Mouse (Mus musculus): Measurements from ENCODE around the gene Mrgprg. TPM values are rescaled to one million over a fixed set of nuclear protein-coding genes. Genes with fewer than 3 reads are reported as not detected.

Mrgprg gene
- total and polyA plus RNA-seq, 2 experiments from 2014 or later = not detected

DNA sequence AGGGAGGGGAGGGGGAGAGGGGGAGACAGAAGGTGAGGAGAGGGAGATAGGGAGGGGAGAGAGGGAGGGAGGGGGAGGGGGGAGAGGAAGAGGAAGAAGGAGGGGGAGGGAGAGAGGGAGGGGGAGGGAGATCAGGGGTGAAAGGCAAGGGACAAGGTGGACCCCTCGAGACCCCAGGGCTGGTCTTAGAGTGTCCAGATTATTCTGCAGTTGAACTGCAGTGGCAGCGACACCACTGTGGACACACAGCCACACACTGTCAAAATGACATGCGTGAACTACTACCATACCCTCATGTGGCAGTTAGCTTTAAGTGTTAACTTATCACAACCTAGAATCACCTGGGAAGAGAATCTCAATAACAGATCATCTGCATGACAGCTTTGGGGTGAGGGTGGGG lies 17.7 kb downstream of the Mrgprg start:
- Histone ChIP-seq H3K9ac (replicated peaks; ENCODE audit: low read length) (no peak overlapping the region), H3K4me3 (ENCODE audit: low read length) (no peak overlapping the region), H3K27ac (no peak overlapping the region), H3K4me1 (ENCODE audit: insufficient read depth, low read length) (no peaks in the 10 kb centered on the region), H3K9me3 (ENCODE audit: low read length) (no peaks in the 10 kb centered on the region), H3K36me3 (ENCODE audit: insufficient read depth, low read length) (no peaks in the 10 kb centered on the region), H3K4me2 (ENCODE audit: low read depth, low read length) (no peak overlapping the region), H3K27me3 (ENCODE audit: insufficient read depth, low read length) (no peaks in the 10 kb centered on the region)
- no peak for TF ChIP-seq CTCF (IDR thresholded peaks at IDR 0.05; ENCODE audit: low read depth)
- DNase-seq (ENCODE audit: low spot score) (no peak), ATAC-seq (no peak)
- 63% methylated on average over 3 of the region's 3 CpGs for WGBS

DNA sequence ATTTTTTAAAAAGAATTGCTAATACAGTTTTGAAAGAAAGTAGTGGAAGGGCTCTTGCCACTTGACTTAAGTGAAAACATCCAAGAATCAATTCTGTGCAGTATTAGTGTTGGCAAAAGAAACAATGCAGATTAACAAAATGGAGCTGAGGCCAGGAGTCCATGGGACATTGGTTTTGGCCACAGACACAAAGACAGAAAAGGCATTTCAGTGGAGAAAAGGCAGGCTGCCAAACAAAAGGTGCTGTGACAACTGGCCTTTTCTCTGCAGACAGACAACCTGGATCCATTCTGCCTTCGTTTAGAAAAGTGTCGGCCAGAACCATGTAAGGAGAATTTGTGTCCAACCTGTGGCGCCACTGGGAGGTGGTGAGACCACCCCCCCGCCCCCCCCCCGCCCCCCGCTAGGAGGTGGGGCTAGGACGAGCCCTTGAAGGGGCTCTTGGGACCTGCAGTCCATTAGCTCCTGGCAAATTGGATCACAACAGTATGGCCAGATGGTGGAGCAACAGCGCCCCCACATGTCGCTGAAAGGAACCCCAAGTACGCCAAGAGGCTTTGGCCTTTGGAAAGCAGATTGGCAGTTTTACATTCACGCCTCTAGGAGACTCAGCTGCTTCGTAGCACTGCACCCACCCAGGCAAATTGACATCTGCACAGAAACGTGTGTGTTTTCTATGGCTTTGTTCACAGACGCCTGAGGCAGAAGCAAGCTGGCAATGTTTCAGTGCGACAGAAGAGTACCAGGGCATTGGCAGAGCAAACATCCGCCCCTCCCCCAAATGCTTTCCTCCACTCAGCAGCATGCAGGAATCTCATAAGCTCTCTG lies 18.5 kb downstream of the Mrgprg start:
- Histone ChIP-seq H3K4me2 (ENCODE audit: low read depth, low read length) (peak overlapping the region; percentile 45), H3K9ac (replicated peaks; ENCODE audit: low read length) (no peak overlapping the region), H3K27me3 (ENCODE audit: insufficient read depth, low read length) (no peaks in the 10 kb centered on the region), H3K36me3 (ENCODE audit: insufficient read depth, low read length) (no peaks in the 10 kb centered on the region), H3K9me3 (ENCODE audit: low read length) (no peaks in the 10 kb centered on the region), H3K4me3 (ENCODE audit: low read length) (peak overlapping the region; percentile 7; the same call in 1 of the 2 replicates), H3K27ac (peak overlapping the region; percentile 62), H3K4me1 (ENCODE audit: insufficient read depth, low read length) (no peaks in the 10 kb centered on the region)
- DNase-seq (ENCODE audit: low spot score) (peak; percentile 96), ATAC-seq (peak; percentile 93)
- WGBS = 2% methylated on average over 16 of the region's 16 CpGs
- peak; percentile 97 for TF ChIP-seq CTCF (IDR thresholded peaks at IDR 0.05; ENCODE audit: low read depth)

DNA sequence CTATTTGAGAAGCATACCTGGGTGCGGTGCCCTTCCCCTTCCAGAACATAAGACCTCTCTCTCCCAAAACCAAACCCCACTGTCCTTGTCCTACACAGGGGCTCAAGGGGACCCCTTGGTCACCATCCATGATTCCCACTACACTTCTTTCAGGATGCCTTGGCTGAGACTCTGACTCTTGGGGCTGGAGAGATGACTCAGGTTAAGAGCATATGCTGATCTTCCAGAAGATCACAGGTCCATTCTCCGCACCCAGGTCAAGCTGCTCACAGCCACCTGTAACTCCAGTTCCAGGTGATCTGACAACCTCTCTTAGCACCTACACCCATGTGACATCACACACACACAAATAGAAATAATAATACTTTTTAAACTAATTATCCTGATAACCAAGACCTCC lies 26.1 kb downstream of the Mrgprg start:
- Histone ChIP-seq H3K36me3 (ENCODE audit: insufficient read depth, low read length) (no peaks in the 10 kb centered on the region), H3K9me3 (ENCODE audit: low read length) (no peaks in the 10 kb centered on the region), H3K4me3 (ENCODE audit: low read length) (peak overlapping the region; percentile 62), H3K4me1 (ENCODE audit: insufficient read depth, low read length) (peaks cover 23% of the 10 kb centered on the region), H3K9ac (replicated peaks; ENCODE audit: low read length) (peak overlapping the region; percentile 78), H3K4me2 (ENCODE audit: low read depth, low read length) (peak overlapping the region; percentile 67), H3K27me3 (ENCODE audit: insufficient read depth, low read length) (no peaks in the 10 kb centered on the region), H3K27ac (peak overlapping the region; percentile 74; the same call in 1 of the 2 replicates)
- DNase-seq (ENCODE audit: low spot score) (peak; percentile 26), ATAC-seq (no peak; the same call in 1 of the 2 replicates)
- 33% methylated on average over 2 of the region's 2 CpGs for WGBS
- no peak for TF ChIP-seq CTCF (IDR thresholded peaks at IDR 0.05; ENCODE audit: low read depth)

DNA sequence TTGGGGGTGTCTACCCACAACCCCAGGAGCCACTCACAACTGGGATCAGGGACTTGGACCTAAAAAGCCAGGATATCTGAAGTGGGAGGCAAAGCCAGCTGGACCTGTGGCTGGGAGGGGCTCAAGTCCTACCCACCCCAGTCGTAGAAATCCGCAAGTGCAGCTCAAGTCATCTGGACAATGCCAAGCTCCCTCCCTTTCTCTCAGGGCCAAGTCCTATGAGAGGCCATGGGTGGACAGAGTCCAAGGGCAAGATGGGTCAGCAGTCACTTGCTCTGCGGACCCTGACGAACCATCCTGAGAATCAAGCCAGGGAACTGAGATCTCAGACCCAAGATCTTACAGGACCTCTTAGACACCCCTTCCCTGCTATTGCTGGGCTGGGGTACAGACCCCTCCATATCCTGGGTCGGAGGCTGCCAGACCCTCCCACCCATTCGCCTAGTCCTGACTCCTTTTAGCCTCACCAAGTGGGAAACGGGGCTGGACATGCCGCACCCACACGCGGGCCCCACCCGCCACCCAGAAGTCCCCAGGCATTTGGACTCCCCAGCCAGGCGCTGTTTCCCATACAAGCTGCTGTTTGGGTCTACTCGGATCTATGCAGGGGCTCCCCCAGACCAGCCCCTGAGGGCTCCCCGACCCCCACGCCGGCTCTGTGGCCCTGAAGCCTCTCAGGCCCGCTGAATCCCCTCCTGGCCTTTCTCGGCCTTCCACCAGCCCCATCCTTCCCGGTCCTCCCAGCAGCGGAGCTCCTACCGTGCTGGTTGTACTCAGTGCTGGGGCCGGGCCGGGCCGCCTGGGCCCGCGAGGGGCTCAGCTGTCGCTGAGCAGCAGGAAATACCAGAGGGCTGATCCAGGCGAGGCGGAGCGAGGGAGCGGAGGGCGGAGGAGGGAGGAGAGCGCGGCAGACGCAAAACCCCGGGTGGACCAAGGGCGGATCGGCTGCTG lies 27.0 kb downstream of the Mrgprg start:
- peak overlapping the region; percentile 78 for H3K9ac ChIP-seq (replicated peaks; ENCODE audit: low read length)
- peak overlapping the region; percentile 74 for H3K27ac ChIP-seq
- no peaks in the 10 kb centered on the region for H3K27me3 ChIP-seq (ENCODE audit: insufficient read depth, low read length)
- no peaks in the 10 kb centered on the region for H3K9me3 ChIP-seq (ENCODE audit: low read length)
- DNase-seq (ENCODE audit: low spot score) (peak; percentile 86), ATAC-seq (peak; percentile 91)
- no peaks in the 10 kb centered on the region for H3K36me3 ChIP-seq (ENCODE audit: insufficient read depth, low read length)
- TF ChIP-seq CTCF (IDR thresholded peaks at IDR 0.05; ENCODE audit: low read depth) = no peak
- H3K4me1 ChIP-seq (ENCODE audit: insufficient read depth, low read length) = peaks cover 23% of the 10 kb centered on the region
- peak overlapping the region; percentile 67 for H3K4me2 ChIP-seq (ENCODE audit: low read depth, low read length)
- 1% methylated on average over 37 of the region's 38 CpGs for WGBS
- H3K4me3 ChIP-seq (ENCODE audit: low read length) = peak overlapping the region; percentile 62

DNA sequence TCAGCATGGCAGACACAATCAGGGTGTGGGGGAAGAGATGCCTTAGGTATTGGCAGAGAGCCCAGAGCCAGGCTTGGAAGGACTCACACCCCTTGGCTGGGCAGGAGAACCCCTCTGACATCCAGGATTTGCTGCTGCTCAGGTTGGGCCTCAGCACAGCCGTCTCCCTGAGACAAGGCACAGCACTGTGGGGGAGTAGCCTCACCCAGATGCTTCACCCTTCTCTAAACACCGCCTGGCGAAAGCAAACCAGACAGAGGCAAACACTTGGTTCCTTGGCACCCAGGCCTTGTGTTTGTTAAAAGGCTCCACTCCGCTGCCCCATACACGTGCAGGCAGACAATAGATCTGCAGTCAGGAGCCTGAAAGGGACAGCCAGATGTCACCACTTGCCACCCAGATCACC lies 28.2 kb downstream of the Mrgprg start:
- Histone ChIP-seq H3K27me3 (ENCODE audit: insufficient read depth, low read length) (no peaks in the 10 kb centered on the region), H3K4me2 (ENCODE audit: low read depth, low read length) (peak overlapping the region; percentile 67), H3K4me3 (ENCODE audit: low read length) (peak overlapping the region; percentile 62), H3K9ac (replicated peaks; ENCODE audit: low read length) (peak overlapping the region; percentile 78), H3K4me1 (ENCODE audit: insufficient read depth, low read length) (peaks cover 23% of the 10 kb centered on the region), H3K27ac (peak overlapping the region; percentile 74), H3K36me3 (ENCODE audit: insufficient read depth, low read length) (no peaks in the 10 kb centered on the region), H3K9me3 (ENCODE audit: low read length) (no peaks in the 10 kb centered on the region)
- no peak for TF ChIP-seq CTCF (IDR thresholded peaks at IDR 0.05; ENCODE audit: low read depth)
- WGBS = 10% methylated on average over 5 of the region's 5 CpGs
- ATAC-seq (0 out of 2 replicates have a peak, but pooled peaks have one; percentile 24), DNase-seq (ENCODE audit: low spot score) (peak; percentile 70)

DNA sequence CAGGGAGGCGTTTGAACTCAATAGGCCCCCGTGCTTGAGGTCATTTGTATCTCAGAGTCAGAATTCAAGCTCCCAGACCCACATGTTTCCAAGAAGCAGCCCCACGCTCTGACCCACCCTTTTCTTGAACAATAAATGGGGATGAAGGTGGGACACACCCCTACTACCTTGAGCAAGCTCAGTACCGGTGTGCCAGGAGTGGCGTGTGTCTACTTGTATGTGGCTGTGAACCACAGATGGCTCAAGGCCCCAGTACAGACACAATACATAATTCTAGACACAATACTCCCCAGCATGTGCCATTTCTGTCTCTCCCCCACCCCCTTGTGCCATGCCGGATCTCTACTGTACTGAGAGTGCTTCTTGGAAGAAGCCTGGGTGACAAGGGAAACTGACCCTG lies 28.6 kb downstream of the Mrgprg start:
- ATAC-seq = peak; percentile 27; the same call in 1 of the 2 replicates
- 57% methylated on average over 6 of the region's 6 CpGs for WGBS

More for the DNA sequence above, 28.6 kb downstream of the Mrgprg start:
- Histone ChIP-seq H3K4me2 (ENCODE audit: low read depth, low read length) (peak overlapping the region; percentile 67), H3K27ac (peak overlapping the region; percentile 74), H3K4me1 (ENCODE audit: insufficient read depth, low read length) (peaks cover 23% of the 10 kb centered on the region), H3K36me3 (ENCODE audit: insufficient read depth, low read length) (no peaks in the 10 kb centered on the region), H3K9ac (replicated peaks; ENCODE audit: low read length) (peak overlapping the region; percentile 78), H3K27me3 (ENCODE audit: insufficient read depth, low read length) (no peaks in the 10 kb centered on the region), H3K4me3 (ENCODE audit: low read length) (peak overlapping the region; percentile 62), H3K9me3 (ENCODE audit: low read length) (no peaks in the 10 kb centered on the region)
- no peak for TF ChIP-seq CTCF (IDR thresholded peaks at IDR 0.05; ENCODE audit: low read depth)
- DNase-seq (ENCODE audit: low spot score) = no peak

Measured in hindbrain, postnatal 0 days (tissue).